Mouse (Mus musculus): ENCODE data around the gene Nup214. TPM values are rescaled to one million over a fixed set of nuclear protein-coding genes. Genes with fewer than 3 reads are reported as not detected.
A peak's percentile ranks its signal among the peaks of the same experiment; 100 is the strongest.

The Nup214 gene
- polyA plus RNA-seq, 1 experiment: 33.2 TPM

GRCm38 (mm10) chr2:32088372-32088981 is 114.2 kb downstream of the Nup214 start:
- peak in 1 of 2 experiments; percentile 72 for DNase-seq (ENCODE audit: extremely low spot score in 1 of 2, low spot score in 1 of 2)

GRCm38 (mm10) chr2:32089606-32090005 is 115.4 kb downstream of the Nup214 start:
- no peak for DNase-seq (ENCODE audit: extremely low spot score in 1 of 2, low spot score in 1 of 2)

GRCm38 (mm10) chr2:32090145-32090544 is 115.9 kb downstream of the Nup214 start:
- DNase-seq (ENCODE audit: extremely low spot score in 1 of 2, low spot score in 1 of 2): no peak

GRCm38 (mm10) chr2:32091956-32092355 is 117.7 kb downstream of the Nup214 start:
- no peak for DNase-seq (ENCODE audit: extremely low spot score in 1 of 2, low spot score in 1 of 2)

- no peak for DNase-seq (ENCODE audit: extremely low spot score in 1 of 2, low spot score in 1 of 2)
These were observed 119.9 kb downstream of the Nup214 start for GRCm38 (mm10) chr2:32094001-32094707.

- DNase-seq (ENCODE audit: extremely low spot score in 1 of 2, low spot score in 1 of 2): peak; percentile 84 to 87
These were observed 121.3 kb downstream of the Nup214 start, which contains the start of gene Plpp7 for GRCm38 (mm10) chr2:32095351-32096121. TSS of gene Plpp7 (plus strand) at chr2:32095528.

GRCm38 (mm10) chr2:32096122-32096420 is 121.8 kb downstream of the Nup214 start:
- no peak for DNase-seq (ENCODE audit: extremely low spot score in 1 of 2, low spot score in 1 of 2)

GRCm38 (mm10) chr2:32102944-32103343 is 128.7 kb downstream of the Nup214 start:
- DNase-seq (ENCODE audit: extremely low spot score in 1 of 2, low spot score in 1 of 2): no peak

GRCm38 (mm10) chr2:32103557-32103956 is 129.3 kb downstream of the Nup214 start:
- DNase-seq (ENCODE audit: extremely low spot score in 1 of 2, low spot score in 1 of 2): peak in 1 of 2 experiments; percentile 66

Other genes with a start within 250 kb of the Nup214 start
- gene Qrfp, start 163.9 kb upstream of the Nup214 start, polyA plus RNA-seq (2012; rRNA removed): not detected in 2 replicates
- gene Fibcd1, start 128.4 kb upstream of the Nup214 start, polyA plus RNA-seq (2012; rRNA removed): 8.0 and 9.0 TPM in 2 replicates
- gene Lamc3, start 87.1 kb upstream of the Nup214 start, polyA plus RNA-seq (2012; rRNA removed): 3.3 and 4.6 TPM in 2 replicates
- 8.7 and 9.2 TPM in 2 replicates for gene Aif1l, start 24.3 kb upstream of the Nup214 start, polyA plus RNA-seq (2012; rRNA removed)
- 3.2 and 3.7 TPM in 2 replicates for gene Fam78a, start 110.4 kb downstream of the Nup214 start, polyA plus RNA-seq (2012; rRNA removed)
- 31.8 and 34.6 TPM in 2 replicates for gene Plpp7, start 121.1 kb downstream of the Nup214 start, polyA plus RNA-seq (2012; rRNA removed)
- gene Prrc2b, start 176.6 kb downstream of the Nup214 start, polyA plus RNA-seq (2012; rRNA removed): 106 and 118 TPM in 2 replicates